Mouse (Mus musculus): ENCODE data around the gene Runx3. TPM values are rescaled to one million over a fixed set of nuclear protein-coding genes. Genes with fewer than 3 reads are reported as not detected.

Runx3 gene
- polyA plus RNA-seq, 1 experiment from 2014 or later, result 1.3 TPM

DNA sequence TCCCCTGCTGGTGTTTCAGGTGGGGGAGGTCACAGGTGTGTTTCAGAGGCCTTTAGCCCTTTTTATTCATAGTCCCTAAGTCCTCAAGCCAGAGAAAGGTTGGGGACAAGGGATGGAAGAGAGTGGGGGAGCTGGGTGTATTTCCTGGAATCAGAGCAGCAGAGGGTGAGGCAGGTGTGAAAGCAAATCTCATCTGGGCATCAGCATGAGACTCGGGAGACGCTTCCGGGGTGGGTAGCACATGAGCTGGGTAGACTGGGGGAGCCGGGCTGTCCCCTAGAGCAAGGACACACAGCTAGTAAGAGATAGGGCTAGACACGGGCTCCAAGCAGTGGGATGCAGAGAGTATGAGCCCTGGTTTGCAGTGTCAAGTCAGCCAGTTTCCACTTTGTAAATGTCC lies 16.7 kb upstream of the Runx3 start:
- no peak overlapping the region for H3K27ac ChIP-seq (ENCODE audit: low read length)
- H3K9me3 ChIP-seq (replicated peaks; ENCODE audit: control insufficient read depth, low read length), result no peaks in the 10 kb centered on the region
- no peak overlapping the region for H3K4me3 ChIP-seq (ENCODE audit: low read length)
- no peaks in the 10 kb centered on the region for H3K36me3 ChIP-seq (ENCODE audit: control insufficient read depth, insufficient read depth)
- no peaks in the 10 kb centered on the region for H3K4me1 ChIP-seq (ENCODE audit: control insufficient read depth, insufficient read depth, low read length)
- 43% methylated on average over 5 of the region's 5 CpGs for WGBS
- no peak overlapping the region for H3K4me2 ChIP-seq (ENCODE audit: low read depth, low read length)
- H3K9ac ChIP-seq (ENCODE audit: low read length), result no peak overlapping the region
- peaks cover 28% of the 10 kb centered on the region for H3K27me3 ChIP-seq (ENCODE audit: control insufficient read depth, insufficient read depth, low read length)
- ATAC-seq (replicated peaks; ENCODE audit: extremely low read depth, insufficient read depth, low FRiP score), result no peak

DNA sequence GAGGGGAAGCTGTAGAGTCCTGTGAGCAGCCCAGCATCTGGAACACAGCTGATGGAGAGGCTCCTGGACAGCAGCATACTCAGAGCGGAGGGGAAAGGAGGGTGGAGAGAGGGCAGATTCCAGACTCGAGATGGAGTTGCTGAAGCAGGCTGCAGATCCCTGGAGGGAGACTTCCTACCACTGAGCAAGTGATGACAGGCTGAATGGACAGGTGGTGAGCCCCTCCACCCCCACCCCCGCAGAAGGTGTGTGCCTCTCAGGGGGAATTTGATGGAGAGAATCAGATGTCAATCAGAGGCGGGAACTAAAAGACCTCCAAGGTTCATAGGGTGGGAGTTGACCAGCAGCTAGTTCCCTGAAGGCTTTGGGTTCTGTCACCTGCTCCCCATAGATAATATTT lies 13.5 kb upstream of the Runx3 start:
- ATAC-seq (replicated peaks; ENCODE audit: extremely low read depth, insufficient read depth, low FRiP score), result no peak
- WGBS, result 29% methylated on average over 4 of the region's 4 CpGs
- no peaks in the 10 kb centered on the region for H3K4me1 ChIP-seq (ENCODE audit: control insufficient read depth, insufficient read depth, low read length)
- no peak overlapping the region for H3K27ac ChIP-seq (ENCODE audit: low read length)
- H3K4me3 ChIP-seq (ENCODE audit: low read length), result no peak overlapping the region
- H3K27me3 ChIP-seq (ENCODE audit: control insufficient read depth, insufficient read depth, low read length), result peaks cover 29% of the 10 kb centered on the region
- no peak overlapping the region for H3K4me2 ChIP-seq (ENCODE audit: low read depth, low read length)
- H3K9me3 ChIP-seq (replicated peaks; ENCODE audit: control insufficient read depth, low read length), result peaks cover 4% of the 10 kb centered on the region
- no peak overlapping the region for H3K9ac ChIP-seq (ENCODE audit: low read length)
- no peaks in the 10 kb centered on the region for H3K36me3 ChIP-seq (ENCODE audit: control insufficient read depth, insufficient read depth)

DNA sequence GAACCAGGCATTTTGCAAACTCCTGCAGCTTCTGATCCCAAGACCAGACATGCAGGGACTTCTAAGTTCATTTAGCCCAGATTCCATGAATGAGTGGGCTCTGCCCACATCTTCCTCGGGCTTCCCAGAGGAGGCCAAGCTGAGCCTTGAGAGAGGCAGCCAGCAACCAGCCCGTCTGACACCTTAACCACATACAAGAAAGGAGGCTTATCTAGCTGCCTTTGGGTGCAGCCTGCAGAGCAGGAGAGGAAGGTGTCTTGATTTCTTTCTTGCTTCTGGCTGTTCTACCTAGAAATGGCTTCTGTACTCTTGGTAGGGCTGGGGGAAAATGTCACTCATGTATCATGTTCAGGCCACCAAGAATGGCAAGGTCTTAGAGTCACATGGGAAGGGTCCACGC lies 11.8 kb upstream of the Runx3 start:
- peaks cover 25% of the 10 kb centered on the region for H3K27me3 ChIP-seq (ENCODE audit: control insufficient read depth, insufficient read depth, low read length)
- no peak overlapping the region for H3K27ac ChIP-seq (ENCODE audit: low read length)
- WGBS, result 55% methylated on average over 3 of the region's 3 CpGs
- no peak overlapping the region for H3K4me2 ChIP-seq (ENCODE audit: low read depth, low read length)
- H3K36me3 ChIP-seq (ENCODE audit: control insufficient read depth, insufficient read depth), result no peaks in the 10 kb centered on the region
- H3K9ac ChIP-seq (ENCODE audit: low read length), result no peak overlapping the region
- no peaks in the 10 kb centered on the region for H3K4me1 ChIP-seq (ENCODE audit: control insufficient read depth, insufficient read depth, low read length)
- ATAC-seq (replicated peaks; ENCODE audit: extremely low read depth, insufficient read depth, low FRiP score), result no peak
- H3K9me3 ChIP-seq (replicated peaks; ENCODE audit: control insufficient read depth, low read length), result peaks cover 10% of the 10 kb centered on the region
- H3K4me3 ChIP-seq (ENCODE audit: low read length), result no peak overlapping the region

DNA sequence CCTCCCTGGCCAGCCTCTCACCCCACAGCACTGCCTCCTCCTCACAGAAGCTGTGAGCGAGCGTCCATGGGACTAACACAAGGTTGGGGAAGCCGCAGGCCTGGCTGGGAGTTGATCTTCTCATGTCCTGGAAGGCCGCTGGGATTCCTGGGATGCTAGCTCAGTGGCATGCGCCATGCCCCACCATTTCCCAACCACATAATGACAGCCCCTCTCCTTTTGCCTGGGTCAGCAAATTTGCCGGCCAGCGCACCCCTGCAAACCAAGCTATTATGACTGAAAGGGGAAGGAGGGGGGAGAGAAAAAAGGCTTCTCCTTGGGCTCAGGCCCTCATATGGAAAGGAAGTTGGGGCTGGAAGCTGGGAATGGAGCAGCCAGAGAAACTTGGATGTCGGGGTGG lies 6.8 kb upstream of the Runx3 start:
- 80% methylated on average over 8 of the region's 8 CpGs for WGBS
- no peak overlapping the region for H3K4me2 ChIP-seq (ENCODE audit: low read depth, low read length)
- no peak overlapping the region for H3K9ac ChIP-seq (ENCODE audit: low read length)
- no peak overlapping the region for H3K4me3 ChIP-seq (ENCODE audit: low read length)
- no peaks in the 10 kb centered on the region for H3K4me1 ChIP-seq (ENCODE audit: control insufficient read depth, insufficient read depth, low read length)
- H3K9me3 ChIP-seq (replicated peaks; ENCODE audit: control insufficient read depth, low read length), result peaks cover 10% of the 10 kb centered on the region
- H3K27ac ChIP-seq (ENCODE audit: low read length), result no peak overlapping the region
- no peaks in the 10 kb centered on the region for H3K36me3 ChIP-seq (ENCODE audit: control insufficient read depth, insufficient read depth)
- ATAC-seq (replicated peaks; ENCODE audit: extremely low read depth, insufficient read depth, low FRiP score), result no peak
- peaks cover 12% of the 10 kb centered on the region for H3K27me3 ChIP-seq (ENCODE audit: control insufficient read depth, insufficient read depth, low read length)

DNA sequence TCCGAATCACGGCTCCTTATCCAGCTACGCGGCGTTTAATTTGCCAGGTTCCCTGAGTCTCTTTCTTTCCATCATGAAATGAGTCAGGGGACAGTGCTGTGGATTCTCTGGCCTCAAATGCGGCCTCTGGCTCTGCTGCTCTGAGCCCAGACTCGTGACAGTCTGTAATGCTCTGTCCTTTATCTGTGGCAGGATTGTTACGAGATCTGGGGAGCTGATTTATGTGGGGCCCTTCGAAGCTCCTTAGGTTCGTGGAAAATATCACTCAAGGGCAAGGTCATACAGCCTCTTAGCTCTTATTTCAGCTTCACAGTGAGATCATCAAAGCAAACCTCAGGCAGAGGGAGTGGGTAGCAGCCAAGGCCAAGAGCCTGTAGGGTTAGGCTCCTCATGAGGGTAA lies 6.2 kb upstream of the Runx3 start:
- Histone ChIP-seq H3K27me3 (ENCODE audit: control insufficient read depth, insufficient read depth, low read length) (peaks cover 10% of the 10 kb centered on the region), H3K36me3 (ENCODE audit: control insufficient read depth, insufficient read depth) (no peaks in the 10 kb centered on the region), H3K9me3 (replicated peaks; ENCODE audit: control insufficient read depth, low read length) (peaks cover 10% of the 10 kb centered on the region), H3K4me1 (ENCODE audit: control insufficient read depth, insufficient read depth, low read length) (no peaks in the 10 kb centered on the region), H3K9ac (ENCODE audit: low read length) (no peak overlapping the region), H3K27ac (ENCODE audit: low read length) (no peak overlapping the region), H3K4me2 (ENCODE audit: low read depth, low read length) (no peak overlapping the region), H3K4me3 (ENCODE audit: low read length) (no peak overlapping the region)
- 74% methylated on average over 10 of the region's 10 CpGs for WGBS
- no peak for ATAC-seq (replicated peaks; ENCODE audit: extremely low read depth, insufficient read depth, low FRiP score)

DNA sequence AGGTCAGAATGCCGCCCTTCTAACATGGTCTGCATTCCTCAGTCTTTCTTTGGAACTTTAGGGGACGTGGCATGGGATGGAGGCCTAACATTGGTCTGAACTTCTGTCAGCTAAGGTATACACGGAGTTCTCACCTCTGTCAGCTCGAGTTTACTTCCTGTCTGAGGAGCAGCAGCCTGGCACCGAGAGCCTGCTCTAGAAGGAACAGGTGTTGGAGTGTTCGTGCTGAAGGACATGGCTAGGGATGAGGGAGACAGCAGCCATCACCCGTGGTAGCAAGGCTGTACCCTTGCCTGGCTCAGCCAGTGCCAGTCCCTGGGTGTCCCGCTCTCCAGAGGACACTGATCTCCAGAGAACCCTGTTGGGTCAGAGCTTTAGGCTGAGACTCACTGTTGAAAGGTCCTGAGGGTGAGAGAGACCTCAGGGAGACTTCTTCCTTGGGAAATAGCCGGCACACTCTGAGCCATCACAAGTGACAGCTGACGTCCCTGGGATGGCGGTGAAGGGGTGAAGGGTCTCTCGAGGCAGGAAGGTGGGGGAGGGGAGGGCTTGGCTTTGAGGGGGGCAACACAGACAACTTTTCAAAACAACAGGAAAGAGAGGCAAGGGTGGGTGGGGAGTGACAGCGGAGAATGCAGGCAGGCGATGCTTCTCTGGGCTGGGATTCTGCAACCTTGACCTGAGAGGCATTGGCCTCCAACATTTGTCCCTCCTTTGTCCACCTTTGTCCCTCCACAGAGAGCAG lies 4.9 kb upstream of the Runx3 start:
- Histone ChIP-seq H3K36me3 (ENCODE audit: control insufficient read depth, insufficient read depth) (no peaks in the 10 kb centered on the region), H3K27me3 (ENCODE audit: control insufficient read depth, insufficient read depth, low read length) (peaks cover 6% of the 10 kb centered on the region), H3K4me3 (ENCODE audit: low read length) (no peak overlapping the region), H3K4me2 (ENCODE audit: low read depth, low read length) (no peak overlapping the region), H3K9me3 (replicated peaks; ENCODE audit: control insufficient read depth, low read length) (peaks cover 10% of the 10 kb centered on the region), H3K27ac (ENCODE audit: low read length) (no peak overlapping the region), H3K9ac (ENCODE audit: low read length) (no peak overlapping the region), H3K4me1 (ENCODE audit: control insufficient read depth, insufficient read depth, low read length) (no peaks in the 10 kb centered on the region)
- ATAC-seq (replicated peaks; ENCODE audit: extremely low read depth, insufficient read depth, low FRiP score), result no peak
- 54% methylated on average over 14 of the region's 14 CpGs for WGBS

DNA sequence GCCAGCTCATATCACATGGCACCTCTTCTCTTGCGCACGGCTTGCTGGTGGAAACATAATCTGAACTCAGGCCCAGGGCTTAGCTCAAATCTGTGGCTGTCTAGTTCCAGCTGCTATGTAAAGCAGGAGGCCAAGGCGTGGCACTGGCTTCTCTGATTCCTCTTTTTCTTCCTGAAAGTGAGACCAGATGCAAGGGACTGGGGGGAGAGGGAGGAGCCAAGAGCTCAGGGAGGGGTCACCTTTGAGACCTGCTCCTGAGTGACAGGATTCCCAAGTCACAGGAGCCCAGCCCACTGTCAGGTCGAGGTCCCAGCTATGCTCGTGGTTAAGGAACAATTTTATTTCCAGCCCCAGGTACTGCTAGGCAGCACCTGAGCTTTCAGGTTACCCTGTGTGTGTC lies 4.1 kb upstream of the Runx3 start:
- H3K4me3 ChIP-seq (ENCODE audit: low read length), result no peak overlapping the region
- H3K4me1 ChIP-seq (ENCODE audit: control insufficient read depth, insufficient read depth, low read length), result no peaks in the 10 kb centered on the region
- 65% methylated on average over 5 of the region's 5 CpGs for WGBS
- no peak overlapping the region for H3K27ac ChIP-seq (ENCODE audit: low read length)
- H3K9me3 ChIP-seq (replicated peaks; ENCODE audit: control insufficient read depth, low read length), result peaks cover 10% of the 10 kb centered on the region
- H3K27me3 ChIP-seq (ENCODE audit: control insufficient read depth, insufficient read depth, low read length), result peaks cover 4% of the 10 kb centered on the region; the same call in 1 of the 2 replicates
- no peak overlapping the region for H3K9ac ChIP-seq (ENCODE audit: low read length)
- no peak for ATAC-seq (replicated peaks; ENCODE audit: extremely low read depth, insufficient read depth, low FRiP score)
- H3K4me2 ChIP-seq (ENCODE audit: low read depth, low read length), result no peak overlapping the region
- no peaks in the 10 kb centered on the region for H3K36me3 ChIP-seq (ENCODE audit: control insufficient read depth, insufficient read depth)

DNA sequence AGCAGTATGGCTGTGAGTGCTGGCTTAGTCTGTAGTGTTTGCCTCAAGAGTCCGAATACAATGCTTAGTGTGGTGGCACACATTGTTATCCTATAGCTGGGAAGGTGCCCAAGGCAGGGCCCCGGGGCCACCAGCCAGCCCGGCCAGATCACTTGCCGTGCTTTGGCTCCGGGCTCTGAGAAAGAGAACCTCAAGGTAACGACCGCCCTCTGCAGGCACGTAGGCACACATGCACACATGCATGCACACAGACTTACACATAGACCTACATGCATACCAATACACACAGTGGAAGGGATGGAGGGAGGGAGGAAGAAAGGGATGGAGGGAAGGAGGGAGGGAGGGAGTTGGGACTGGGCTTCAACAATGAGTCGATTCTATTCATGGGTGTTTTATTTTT lies 2.6 kb upstream of the Runx3 start:
- H3K9me3 ChIP-seq (replicated peaks; ENCODE audit: control insufficient read depth, low read length), result no peaks in the 10 kb centered on the region

DNA sequence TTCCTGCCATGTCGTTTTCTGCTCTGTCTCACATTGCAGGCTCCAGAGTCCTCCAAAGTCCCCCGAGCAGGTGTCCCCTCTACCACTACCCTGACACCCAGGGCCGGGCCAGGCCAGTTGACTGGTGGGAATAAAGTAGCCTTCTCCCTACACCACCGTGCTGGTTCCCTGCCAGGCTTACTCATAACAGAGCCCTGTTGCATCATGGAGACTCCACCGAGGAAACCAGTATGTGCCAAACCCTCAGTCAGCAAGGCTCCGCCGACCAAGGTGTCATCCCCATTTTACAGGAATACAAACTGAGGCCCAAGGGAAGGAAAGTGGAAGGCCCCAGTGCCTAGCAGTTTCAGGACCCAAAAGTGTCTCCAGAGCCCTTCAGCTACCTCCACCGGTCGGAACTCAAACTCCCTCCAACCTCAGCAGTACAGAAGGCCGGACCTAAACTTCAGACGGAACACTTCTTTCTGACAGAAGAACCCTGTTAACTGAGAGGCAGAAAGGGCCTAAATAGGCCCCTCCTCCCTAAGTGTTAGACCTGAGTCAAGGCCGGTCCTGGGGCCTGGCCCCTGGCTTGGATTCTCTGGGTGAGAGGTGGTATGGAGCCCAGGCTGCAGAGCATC lies 1.5 kb upstream of the Runx3 start:
- Histone ChIP-seq H3K9ac (ENCODE audit: low read length) (no peak overlapping the region), H3K27me3 (ENCODE audit: control insufficient read depth, insufficient read depth, low read length) (no peaks in the 10 kb centered on the region), H3K4me3 (ENCODE audit: low read length) (no peak overlapping the region), H3K4me1 (ENCODE audit: control insufficient read depth, insufficient read depth, low read length) (no peaks in the 10 kb centered on the region), H3K27ac (ENCODE audit: low read length) (no peak overlapping the region), H3K9me3 (replicated peaks; ENCODE audit: control insufficient read depth, low read length) (no peaks in the 10 kb centered on the region), H3K4me2 (ENCODE audit: low read depth, low read length) (no peak overlapping the region), H3K36me3 (ENCODE audit: control insufficient read depth, insufficient read depth) (no peaks in the 10 kb centered on the region)
- 87% methylated on average over 12 of the region's 12 CpGs for WGBS
- ATAC-seq (replicated peaks; ENCODE audit: extremely low read depth, insufficient read depth, low FRiP score), result no peak

More for the DNA sequence above, 2.6 kb upstream of the Runx3 start:
- no peak for ATAC-seq (replicated peaks; ENCODE audit: extremely low read depth, insufficient read depth, low FRiP score)
- Histone ChIP-seq H3K27me3 (ENCODE audit: control insufficient read depth, insufficient read depth, low read length) (no peaks in the 10 kb centered on the region), H3K4me2 (ENCODE audit: low read depth, low read length) (no peak overlapping the region), H3K27ac (ENCODE audit: low read length) (no peak overlapping the region), H3K4me3 (ENCODE audit: low read length) (no peak overlapping the region), H3K9ac (ENCODE audit: low read length) (no peak overlapping the region), H3K36me3 (ENCODE audit: control insufficient read depth, insufficient read depth) (no peaks in the 10 kb centered on the region), H3K4me1 (ENCODE audit: control insufficient read depth, insufficient read depth, low read length) (no peaks in the 10 kb centered on the region)
- WGBS, result 91% methylated on average over 9 of the region's 9 CpGs
